Mouse (Mus musculus): ENCODE measurements around the gene Camk1d. TPM values are rescaled to one million over a fixed set of nuclear protein-coding genes. Genes with fewer than 3 reads are reported as not detected.

The Camk1d gene
- total and polyA plus RNA-seq, 3 experiments, result 2.6 to 10.8 (median 6.8) TPM

- DNase-seq (ENCODE audit: low spot score) (no peak), ATAC-seq (ENCODE audit: extremely low read depth, insufficient number of reproducible peaks, low FRiP score, poor library complexity, severe bottlenecking) (no peak)
- Histone ChIP-seq H3K9me3 (replicated peaks) (no peaks in the 10 kb centered on the region), H3K4me3 (ENCODE audit: low read depth, low read length) (no peak overlapping the region), H3K36me3 (replicated peaks) (no peaks in the 10 kb centered on the region), H3K4me1 (ENCODE audit: insufficient read depth, low read depth, low read length) (no peaks in the 10 kb centered on the region), H3K27me3 (ENCODE audit: insufficient read depth, low read length) (peaks cover 2% of the 10 kb centered on the region; the same call in 1 of the 2 replicates)
- TF ChIP-seq GATA2 (IDR thresholded peaks at IDR 0.05; ENCODE audit: borderline replicate concordance, low read depth, low read length), result no peak
- TF ChIP-seq POLR2AphosphoS5 (IDR thresholded peaks at IDR 0.05; ENCODE audit: insufficient replicate concordance, low read depth, low read length), result no peak
- TF ChIP-seq CTCF (IDR thresholded peaks at IDR 0.05; ENCODE audit: low read depth, low read length), result no peak
- TF ChIP-seq GATA1 (IDR thresholded peaks at IDR 0.05; ENCODE audit: borderline replicate concordance, low read length), result no peak
- TF ChIP-seq TAL1 (conservative IDR thresholded peaks at IDR 0.05; ENCODE audit: low read depth, low read length), result no peak
These were observed 141.9 kb downstream of the Camk1d start for GRCm38 (mm10) chr2:5572314-5573006.

- DNase-seq (ENCODE audit: low spot score) (no peak), ATAC-seq (ENCODE audit: extremely low read depth, insufficient number of reproducible peaks, low FRiP score, poor library complexity, severe bottlenecking) (no peak)
- Histone ChIP-seq H3K4me3 (ENCODE audit: low read depth, low read length) (no peak overlapping the region), H3K36me3 (replicated peaks) (no peaks in the 10 kb centered on the region), H3K9me3 (replicated peaks) (no peaks in the 10 kb centered on the region), H3K4me1 (ENCODE audit: insufficient read depth, low read depth, low read length) (0 out of 2 replicates have a peak, but pooled peaks cover 2% of the 10 kb centered on the region), H3K27me3 (ENCODE audit: insufficient read depth, low read length) (no peaks in the 10 kb centered on the region)
- TF ChIP-seq CTCF (IDR thresholded peaks at IDR 0.05; ENCODE audit: low read depth, low read length), result no peak
- no peak for TF ChIP-seq GATA2 (IDR thresholded peaks at IDR 0.05; ENCODE audit: borderline replicate concordance, low read depth, low read length)
- no peak for TF ChIP-seq TAL1 (conservative IDR thresholded peaks at IDR 0.05; ENCODE audit: low read depth, low read length)
- no peak for TF ChIP-seq GATA1 (IDR thresholded peaks at IDR 0.05; ENCODE audit: borderline replicate concordance, low read length)
- no peak for TF ChIP-seq POLR2AphosphoS5 (IDR thresholded peaks at IDR 0.05; ENCODE audit: insufficient replicate concordance, low read depth, low read length)
These were observed 147.7 kb downstream of the Camk1d start for GRCm38 (mm10) chr2:5566611-5567010.

- DNase-seq (ENCODE audit: low spot score) (no peak), ATAC-seq (ENCODE audit: extremely low read depth, insufficient number of reproducible peaks, low FRiP score, poor library complexity, severe bottlenecking) (no peak)
- no peak for TF ChIP-seq CTCF (IDR thresholded peaks at IDR 0.05; ENCODE audit: low read depth, low read length)
- TF ChIP-seq GATA2 (IDR thresholded peaks at IDR 0.05; ENCODE audit: borderline replicate concordance, low read depth, low read length), result no peak
- no peak for TF ChIP-seq POLR2AphosphoS5 (IDR thresholded peaks at IDR 0.05; ENCODE audit: insufficient replicate concordance, low read depth, low read length)
- no peak for TF ChIP-seq TAL1 (conservative IDR thresholded peaks at IDR 0.05; ENCODE audit: low read depth, low read length)
- no peak for TF ChIP-seq GATA1 (IDR thresholded peaks at IDR 0.05; ENCODE audit: borderline replicate concordance, low read length)
- no peaks in the 10 kb centered on the region for H3K36me3 ChIP-seq (replicated peaks)
- 0 out of 2 replicates have a peak, but pooled peaks cover 2% of the 10 kb centered on the region for H3K4me1 ChIP-seq (ENCODE audit: insufficient read depth, low read depth, low read length)
- no peaks in the 10 kb centered on the region for H3K27me3 ChIP-seq (ENCODE audit: insufficient read depth, low read length)
- H3K9me3 ChIP-seq (replicated peaks), result no peaks in the 10 kb centered on the region
- H3K4me3 ChIP-seq (ENCODE audit: low read depth, low read length), result no peak overlapping the region
These were observed 150.6 kb downstream of the Camk1d start for GRCm38 (mm10) chr2:5563685-5564084.

- DNase-seq (ENCODE audit: low spot score) (no peak), ATAC-seq (ENCODE audit: extremely low read depth, insufficient number of reproducible peaks, low FRiP score, poor library complexity, severe bottlenecking) (no peak)
- no peaks in the 10 kb centered on the region for H3K27me3 ChIP-seq (ENCODE audit: insufficient read depth, low read length)
- no peaks in the 10 kb centered on the region for H3K36me3 ChIP-seq (replicated peaks)
- H3K4me1 ChIP-seq (ENCODE audit: insufficient read depth, low read depth, low read length), result no peaks in the 10 kb centered on the region
- H3K9me3 ChIP-seq (replicated peaks), result no peaks in the 10 kb centered on the region
- no peak overlapping the region for H3K4me3 ChIP-seq (ENCODE audit: low read depth, low read length)
- TF ChIP-seq POLR2AphosphoS5 (IDR thresholded peaks at IDR 0.05; ENCODE audit: insufficient replicate concordance, low read depth, low read length) (no peak), CTCF (IDR thresholded peaks at IDR 0.05; ENCODE audit: low read depth, low read length) (no peak), GATA2 (IDR thresholded peaks at IDR 0.05; ENCODE audit: borderline replicate concordance, low read depth, low read length) (no peak), GATA1 (IDR thresholded peaks at IDR 0.05; ENCODE audit: borderline replicate concordance, low read length) (no peak), TAL1 (conservative IDR thresholded peaks at IDR 0.05; ENCODE audit: low read depth, low read length) (no peak)
These were observed 152.9 kb downstream of the Camk1d start for GRCm38 (mm10) chr2:5561446-5561845.

- H3K9me3 ChIP-seq (replicated peaks), result no peaks in the 10 kb centered on the region
- H3K4me3 ChIP-seq (ENCODE audit: low read depth, low read length), result no peak overlapping the region
- no peak for ATAC-seq (ENCODE audit: extremely low read depth, insufficient number of reproducible peaks, low FRiP score, poor library complexity, severe bottlenecking)
- DNase-seq (ENCODE audit: low spot score), result no peak
- H3K4me1 ChIP-seq (ENCODE audit: insufficient read depth, low read depth, low read length), result no peaks in the 10 kb centered on the region
- TF ChIP-seq POLR2AphosphoS5 (IDR thresholded peaks at IDR 0.05; ENCODE audit: insufficient replicate concordance, low read depth, low read length) (no peak), GATA1 (IDR thresholded peaks at IDR 0.05; ENCODE audit: borderline replicate concordance, low read length) (no peak), TAL1 (conservative IDR thresholded peaks at IDR 0.05; ENCODE audit: low read depth, low read length) (no peak), GATA2 (IDR thresholded peaks at IDR 0.05; ENCODE audit: borderline replicate concordance, low read depth, low read length) (no peak), CTCF (IDR thresholded peaks at IDR 0.05; ENCODE audit: low read depth, low read length) (no peak)
- no peaks in the 10 kb centered on the region for H3K36me3 ChIP-seq (replicated peaks)
- no peaks in the 10 kb centered on the region for H3K27me3 ChIP-seq (ENCODE audit: insufficient read depth, low read length)
These were observed 161.1 kb downstream of the Camk1d start for GRCm38 (mm10) chr2:5553264-5553663.

GRCm38 (mm10) chr2:5551758-5552255 is 162.5 kb downstream of the Camk1d start:
- TF ChIP-seq CTCF (IDR thresholded peaks at IDR 0.05; ENCODE audit: low read depth, low read length), result no peak
- TF ChIP-seq POLR2AphosphoS5 (IDR thresholded peaks at IDR 0.05; ENCODE audit: insufficient replicate concordance, low read depth, low read length), result no peak
- no peak for TF ChIP-seq GATA1 (IDR thresholded peaks at IDR 0.05; ENCODE audit: borderline replicate concordance, low read length)
- TF ChIP-seq GATA2 (IDR thresholded peaks at IDR 0.05; ENCODE audit: borderline replicate concordance, low read depth, low read length), result no peak
- no peak for TF ChIP-seq TAL1 (conservative IDR thresholded peaks at IDR 0.05; ENCODE audit: low read depth, low read length)
- Histone ChIP-seq H3K4me1 (ENCODE audit: insufficient read depth, low read depth, low read length) (no peaks in the 10 kb centered on the region), H3K36me3 (replicated peaks) (no peaks in the 10 kb centered on the region), H3K4me3 (ENCODE audit: low read depth, low read length) (no peak overlapping the region), H3K27me3 (ENCODE audit: insufficient read depth, low read length) (no peaks in the 10 kb centered on the region), H3K9me3 (replicated peaks) (no peaks in the 10 kb centered on the region)
- ATAC-seq (ENCODE audit: extremely low read depth, insufficient number of reproducible peaks, low FRiP score, poor library complexity, severe bottlenecking) (no peak), DNase-seq (ENCODE audit: low spot score) (no peak)
